Mouse (Mus musculus) hindbrain, embryonic 14.5 days (tissue): Measurements from ENCODE around the gene Abcf2. TPM values are rescaled to one million over a fixed set of nuclear protein-coding genes. Genes with fewer than 3 reads are reported as not detected.

ENCODE experiments used
- ATAC-seq: fragments of 200-750 bp; cut with Nextera tagmentation; 2 replicates; pipeline ENCODE4 v1.8.0; 2017; ENCODE audit warnings: moderate number of reproducible peaks, mild to moderate bottlenecking, moderate TSS enrichment, moderate library complexity; ENCODE audit not compliant: low FRiP score
- DNase-seq: peaks from one replicate; pipeline ENCODE4 v3.0.0-alpha.2; 2015; ENCODE audit warnings: low spot score
- H3K27ac ChIP-seq: fragments of 300-500 bp; sonication (generic); 2 replicates; pipeline ENCODE4 v1.5.1; 2014; ENCODE audit warnings: mild to moderate bottlenecking, moderate library complexity
- H3K27me3 ChIP-seq: fragments of 300-500 bp; sonication (generic); 2 replicates; pipeline ENCODE4 v1.6.1; 2014; ENCODE audit warnings: mild to moderate bottlenecking, low read length, mixed read lengths; ENCODE audit not compliant: control insufficient read depth, insufficient read depth
- H3K36me3 ChIP-seq: fragments of 300-500 bp; sonication (generic); replicated peaks from 2 replicates; pipeline ENCODE4 v1.6.1; 2014; ENCODE audit not compliant: control insufficient read depth, insufficient read depth
- H3K4me1 ChIP-seq: fragments of 300-500 bp; sonication (generic); replicated peaks from 2 replicates; pipeline ENCODE4 v1.6.1; 2014; ENCODE audit warnings: antibody characterized with exemption, low read length, mixed read lengths; ENCODE audit not compliant: control insufficient read depth, insufficient read depth
- H3K4me2 ChIP-seq: fragments of 300-500 bp; sonication (generic); replicated peaks from 2 replicates; pipeline ENCODE4 v1.6.1; 2014; ENCODE audit warnings: mild to moderate bottlenecking, moderate library complexity
- H3K4me3 ChIP-seq: fragments of 300-500 bp; sonication (generic); replicated peaks from 2 replicates; pipeline ENCODE4 v1.5.1; 2014; ENCODE audit warnings: mild to moderate bottlenecking, low read length
- H3K9ac ChIP-seq: fragments of 300-500 bp; sonication (generic); 2 replicates; pipeline ENCODE4 v1.6.1; 2014
- H3K9me3 ChIP-seq: fragments of 300-500 bp; sonication (generic); 2 replicates; pipeline ENCODE4 v1.6.1; 2016; ENCODE audit warnings: low read length; ENCODE audit not compliant: control insufficient read depth
- WGBS: fragments of 180-500 bp; shearing (Covaris S2); extraction: QIAGEN DNeasy Blood & Tissue Kit; methylation state at CpG from one replicate; pipeline ENCODE4 v1.1.7; 2014; 5-methylcytosine and 5-hydroxymethylcytosine counted together
- polyA plus RNA-seq: library from polyadenylated mRNA; unstranded; fragments of >200 nt; fragmentation: Nextera tagmentation; extraction: Ambion mirVana; gene quantifications from 2 replicates; pipeline ENCODE4 v1.2.1, GENCODE M21; 2014

Gene Abcf2
- polyA plus RNA-seq: 72.3 and 87.2 TPM in 2 replicates

GRCm38 (mm10) chr5:24577183-24577929 lies at the start of gene Abcf2:
Gene Abcf2, minus strand, starts transcription at chr5:24577467.
- no peaks in the 10 kb centered on the region for H3K27me3 ChIP-seq
- WGBS: under 1% methylated on average over 48 of the region's 48 CpGs
- H3K4me1 ChIP-seq: peaks cover 14% of the 10 kb centered on the region
- H3K36me3 ChIP-seq: peaks cover 31% of the 10 kb centered on the region
- peak within 1 kb of the TSS; percentile 85 for H3K4me3 ChIP-seq
- H3K9ac ChIP-seq: peak within 1 kb of the TSS; percentile 79
- ATAC-seq: peak; percentile 96
- peak within 1 kb of the TSS; percentile 79 for H3K27ac ChIP-seq
- DNase-seq: peak; percentile 100
- peak within 1 kb of the TSS; percentile 67 for H3K4me2 ChIP-seq
- no peaks in the 10 kb centered on the region for H3K9me3 ChIP-seq

DNA sequence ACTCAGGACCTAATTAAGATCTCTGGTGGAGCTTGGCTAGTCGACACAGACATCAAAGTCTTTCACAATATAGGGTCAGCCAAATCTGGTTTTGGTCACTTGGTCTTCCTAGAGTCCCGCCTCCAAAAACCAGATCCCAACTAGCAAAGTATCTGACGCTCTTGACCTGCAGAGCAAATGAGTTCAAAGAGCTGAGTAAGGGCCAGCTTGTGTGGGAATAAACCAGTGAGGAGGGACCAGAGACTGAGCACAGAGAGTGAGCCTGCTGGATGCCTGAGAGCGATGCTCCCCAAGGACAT lies 47.5 kb upstream of the Abcf2 start:
- no peak for DNase-seq
- peak overlapping the region; percentile 88 for H3K9ac ChIP-seq
- no peaks in the 10 kb centered on the region for H3K36me3 ChIP-seq
- H3K4me1 ChIP-seq: peaks cover 22% of the 10 kb centered on the region; the same call in 1 of the 2 replicates
- H3K4me2 ChIP-seq: peak overlapping the region; percentile 66
- no peak overlapping the region for H3K27ac ChIP-seq
- 45% methylated on average over 4 of the region's 4 CpGs for WGBS
- peak overlapping the region; percentile 57 for H3K4me3 ChIP-seq
- no peaks in the 10 kb centered on the region for H3K9me3 ChIP-seq
- ATAC-seq: no peak
- H3K27me3 ChIP-seq: no peaks in the 10 kb centered on the region

DNA sequence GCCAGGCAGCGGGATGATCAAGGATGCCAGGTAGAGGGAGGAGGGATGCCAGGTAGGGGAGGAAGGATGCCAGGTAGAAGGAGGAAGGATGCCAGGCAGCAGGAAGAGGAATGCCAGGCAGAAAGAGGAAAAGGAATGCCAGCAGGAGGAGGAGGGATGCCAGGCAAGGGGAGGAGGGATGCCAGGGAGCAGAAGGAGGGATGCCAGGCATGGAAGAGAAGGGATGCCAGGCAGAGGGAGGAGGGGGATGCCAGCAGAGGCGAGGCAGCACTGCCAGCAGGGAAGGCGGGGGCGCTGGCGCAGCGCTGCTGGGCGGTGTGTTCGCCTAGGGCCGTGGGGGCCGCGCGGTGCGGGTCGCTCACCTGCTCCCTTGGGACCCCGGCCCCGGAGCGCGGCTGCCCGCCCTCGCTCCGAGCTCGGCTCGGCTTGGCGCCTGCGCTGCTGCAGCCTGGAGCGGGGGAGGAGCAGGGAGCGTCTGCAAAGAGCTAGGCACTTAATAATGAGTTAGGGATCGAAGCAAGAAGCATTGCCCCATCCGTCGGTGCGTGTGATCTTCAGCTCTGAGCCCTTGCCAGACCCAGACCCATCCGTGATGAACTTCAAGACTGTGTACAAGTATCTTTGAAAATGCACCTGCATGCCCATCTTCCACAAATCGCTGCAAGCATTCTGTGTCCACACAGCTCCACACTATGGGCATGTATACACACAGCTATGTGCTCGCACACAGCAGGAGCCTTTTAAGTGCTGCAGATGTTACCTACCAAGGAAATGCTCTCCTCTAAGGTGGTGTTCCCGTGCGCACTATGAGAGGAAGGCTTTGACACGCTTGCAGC lies 46.9 kb upstream of the Abcf2 start, which contains the start of gene Smarcd3:
Gene Smarcd3, minus strand, starts transcription at position 426 of the 836 bp plus-strand sequence.
- WGBS: 3% methylated on average over 37 of the region's 37 CpGs
- H3K27ac ChIP-seq: peak within 1 kb of the TSS; percentile 6; the same call in 1 of the 2 replicates
- peak within 1 kb of the TSS; percentile 88 for H3K9ac ChIP-seq
- no peaks in the 10 kb centered on the region for H3K27me3 ChIP-seq
- H3K9me3 ChIP-seq: no peaks in the 10 kb centered on the region
- H3K4me3 ChIP-seq: peak within 1 kb of the TSS; percentile 57
- H3K4me1 ChIP-seq: peaks cover 22% of the 10 kb centered on the region; the same call in 1 of the 2 replicates
- H3K36me3 ChIP-seq: no peaks in the 10 kb centered on the region
- peak within 1 kb of the TSS; percentile 66 for H3K4me2 ChIP-seq
- ATAC-seq: peak; percentile 89
- DNase-seq: peak; percentile 79

- ATAC-seq (no peak), DNase-seq (no peak)
- 0 out of 2 replicates have a peak overlapping the region, but pooled peaks have one; percentile 6 for H3K27ac ChIP-seq
Measured at GRCm38 (mm10) chr5:24623041-24623985, 46.0 kb upstream of the Abcf2 start.

DNA sequence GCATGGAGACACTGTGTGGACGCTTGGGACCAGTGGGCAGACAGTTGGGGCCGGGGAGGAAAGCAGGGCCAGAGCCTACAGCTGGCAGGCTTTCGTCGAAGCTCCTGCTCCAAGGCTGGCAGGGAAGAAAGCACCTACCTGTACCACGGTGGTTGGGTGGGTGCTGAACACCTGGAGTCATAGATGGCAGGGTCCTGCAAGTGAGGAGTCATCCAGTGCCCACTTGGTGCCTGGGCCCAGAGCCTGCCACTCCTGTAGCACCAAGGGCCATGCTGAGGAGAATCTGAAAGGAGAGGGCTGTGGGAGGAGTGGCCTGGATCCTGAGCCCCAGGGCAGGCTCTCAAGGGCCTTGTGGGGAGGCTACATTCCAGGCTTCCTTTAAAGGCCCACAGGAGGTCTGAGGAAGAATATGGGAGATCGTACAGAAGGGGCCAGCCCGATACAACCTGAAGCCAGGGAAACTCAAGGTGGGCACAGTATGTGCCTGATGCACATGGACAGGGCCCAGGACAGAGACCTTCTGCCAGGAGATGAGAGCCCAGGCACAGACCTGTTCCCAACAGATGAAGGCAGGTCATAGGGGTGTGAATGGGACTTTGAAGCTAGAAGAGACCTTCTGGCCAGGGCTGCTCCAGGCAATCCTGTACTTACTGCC lies 45.2 kb upstream of the Abcf2 start:
- H3K4me3 ChIP-seq: no peak overlapping the region
- 0 out of 2 replicates have a peak overlapping the region, but pooled peaks have one; percentile 66 for H3K4me2 ChIP-seq
- H3K27me3 ChIP-seq: no peaks in the 10 kb centered on the region
- H3K27ac ChIP-seq: no peak overlapping the region
- ATAC-seq: no peak
- no peaks in the 10 kb centered on the region for H3K36me3 ChIP-seq
- H3K9me3 ChIP-seq: no peaks in the 10 kb centered on the region
- WGBS: 73% methylated on average over 7 of the region's 7 CpGs
- DNase-seq: no peak
- H3K9ac ChIP-seq: no peak overlapping the region
- peaks cover 22% of the 10 kb centered on the region; the same call in 1 of the 2 replicates for H3K4me1 ChIP-seq

More at GRCm38 (mm10) chr5:24623041-24623985, 46.0 kb upstream of the Abcf2 start:
- peak overlapping the region; percentile 57 for H3K4me3 ChIP-seq
- H3K4me2 ChIP-seq: peak overlapping the region; percentile 66
- peak overlapping the region; percentile 88 for H3K9ac ChIP-seq
- no peaks in the 10 kb centered on the region for H3K9me3 ChIP-seq
- H3K4me1 ChIP-seq: peaks cover 22% of the 10 kb centered on the region; the same call in 1 of the 2 replicates
- no peaks in the 10 kb centered on the region for H3K36me3 ChIP-seq
- no peaks in the 10 kb centered on the region for H3K27me3 ChIP-seq
- 43% methylated on average over 8 of the region's 8 CpGs for WGBS

- Histone ChIP-seq H3K36me3 (no peaks in the 10 kb centered on the region), H3K9me3 (no peaks in the 10 kb centered on the region), H3K9ac (no peak overlapping the region), H3K4me1 (peaks cover 22% of the 10 kb centered on the region; the same call in 1 of the 2 replicates), H3K4me2 (no peak overlapping the region), H3K27me3 (no peaks in the 10 kb centered on the region), H3K4me3 (no peak overlapping the region), H3K27ac (no peak overlapping the region)
- WGBS: 74% methylated on average over 8 of the region's 8 CpGs
- no peak for DNase-seq
- ATAC-seq: no peak
Measured at GRCm38 (mm10) chr5:24620626-24621025, 43.4 kb upstream of the Abcf2 start.

GRCm38 (mm10) chr5:24620116-24620515 lies 42.8 kb upstream of the Abcf2 start:
- WGBS: 81% methylated on average over 8 of the region's 8 CpGs
- no peaks in the 10 kb centered on the region for H3K9me3 ChIP-seq
- peaks cover 22% of the 10 kb centered on the region; the same call in 1 of the 2 replicates for H3K4me1 ChIP-seq

DNA sequence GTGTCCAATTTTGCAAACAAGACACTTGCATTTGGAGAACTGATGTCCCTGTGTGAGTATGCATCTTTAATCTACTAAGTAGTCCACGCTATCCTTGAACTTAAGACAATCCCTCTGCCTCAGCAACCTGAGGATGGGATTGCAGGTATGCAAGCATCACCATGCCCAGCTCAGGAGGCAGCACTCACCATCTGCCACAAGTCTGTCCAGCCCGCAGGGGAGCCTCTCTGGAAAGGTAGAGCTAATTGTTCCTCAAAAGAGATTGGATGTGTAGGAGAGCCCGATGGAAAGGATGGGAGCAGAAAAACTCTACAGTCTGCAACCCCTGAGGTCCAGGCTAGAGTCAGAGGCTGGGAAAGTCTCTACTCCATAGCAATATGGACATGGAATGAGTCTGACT lies 41.7 kb upstream of the Abcf2 start:
- ATAC-seq: no peak
- no peak overlapping the region for H3K4me2 ChIP-seq
- no peak overlapping the region for H3K27ac ChIP-seq
- DNase-seq: no peak
- H3K9ac ChIP-seq: no peak overlapping the region
- H3K9me3 ChIP-seq: no peaks in the 10 kb centered on the region
- H3K4me1 ChIP-seq: peaks cover 14% of the 10 kb centered on the region; the same call in 1 of the 2 replicates
- H3K27me3 ChIP-seq: no peaks in the 10 kb centered on the region
- WGBS: 93% methylated on average over 3 of the region's 3 CpGs
- H3K36me3 ChIP-seq: no peaks in the 10 kb centered on the region
- H3K4me3 ChIP-seq: no peak overlapping the region

More at GRCm38 (mm10) chr5:24620116-24620515, 42.8 kb upstream of the Abcf2 start:
- no peak overlapping the region for H3K9ac ChIP-seq
- no peak overlapping the region for H3K4me3 ChIP-seq
- DNase-seq (no peak), ATAC-seq (no peak)
- no peaks in the 10 kb centered on the region for H3K27me3 ChIP-seq
- H3K27ac ChIP-seq: no peak overlapping the region
- H3K4me2 ChIP-seq: no peak overlapping the region
- H3K36me3 ChIP-seq: no peaks in the 10 kb centered on the region
